Mouse (Mus musculus) megakaryocyte, embryonic 14.5 days (primary cell): ENCODE data around the gene Dyrk1a. TPM values are rescaled to one million over a fixed set of nuclear protein-coding genes. Genes with fewer than 3 reads are reported as not detected.

Experiments used
- H3K27me3 ChIP-seq: replicated peaks from 2 replicates; pipeline ENCODE3; 2012; ENCODE audit warnings: inconsistent platforms
- H3K36me3 ChIP-seq: replicated peaks from 2 replicates; pipeline ENCODE3; 2012; ENCODE audit warnings: low read length, inconsistent platforms, mixed read lengths
- H3K4me1 ChIP-seq: 2 replicates; pipeline ENCODE4 v1.6.1; 2012; ENCODE audit warnings: inconsistent platforms
- H3K4me3 ChIP-seq: replicated peaks from 2 replicates; pipeline ENCODE3; 2012; ENCODE audit warnings: moderate library complexity, mild to moderate bottlenecking, inconsistent platforms
- H3K9me3 ChIP-seq: 2 replicates; pipeline ENCODE4 v1.6.1; 2012; ENCODE audit warnings: inconsistent platforms
- FLI1 ChIP-seq: IDR thresholded peaks from 2 replicates; pipeline ENCODE4 v1.6.1; 2012; ENCODE audit warnings: low read length, inconsistent platforms, mixed read lengths
- GATA1 ChIP-seq: IDR thresholded peaks from 3 replicates; pipeline ENCODE4 v1.6.1; 2012; ENCODE audit warnings: mixed read lengths, low read length, inconsistent platforms, borderline replicate concordance
- polyA plus RNA-seq: library from polyadenylated mRNA; stranded (reverse); fragments of >175 nt; gene quantifications from 2 replicates; pipeline ENCODE4 v1.2.3, GENCODE M21; 2012; ENCODE audit warnings: low replicate concordance; ENCODE audit not compliant: insufficient read depth

Dyrk1a gene
- polyA plus RNA-seq, 1 experiment = 6.5 TPM

- Histone ChIP-seq H3K36me3 (peaks cover 30% of the 10 kb centered on the region), H3K4me1 (peaks cover 65% of the 10 kb centered on the region), H3K4me3 (peak overlapping the region; percentile 99), H3K27me3 (no peaks in the 10 kb centered on the region), H3K9me3 (no peaks in the 10 kb centered on the region)
- no peak for TF ChIP-seq FLI1
- no peak for TF ChIP-seq GATA1
Measured at GRCm38 (mm10) chr16:94570361-94571041, 691 bp downstream of the Dyrk1a start.

DNA sequence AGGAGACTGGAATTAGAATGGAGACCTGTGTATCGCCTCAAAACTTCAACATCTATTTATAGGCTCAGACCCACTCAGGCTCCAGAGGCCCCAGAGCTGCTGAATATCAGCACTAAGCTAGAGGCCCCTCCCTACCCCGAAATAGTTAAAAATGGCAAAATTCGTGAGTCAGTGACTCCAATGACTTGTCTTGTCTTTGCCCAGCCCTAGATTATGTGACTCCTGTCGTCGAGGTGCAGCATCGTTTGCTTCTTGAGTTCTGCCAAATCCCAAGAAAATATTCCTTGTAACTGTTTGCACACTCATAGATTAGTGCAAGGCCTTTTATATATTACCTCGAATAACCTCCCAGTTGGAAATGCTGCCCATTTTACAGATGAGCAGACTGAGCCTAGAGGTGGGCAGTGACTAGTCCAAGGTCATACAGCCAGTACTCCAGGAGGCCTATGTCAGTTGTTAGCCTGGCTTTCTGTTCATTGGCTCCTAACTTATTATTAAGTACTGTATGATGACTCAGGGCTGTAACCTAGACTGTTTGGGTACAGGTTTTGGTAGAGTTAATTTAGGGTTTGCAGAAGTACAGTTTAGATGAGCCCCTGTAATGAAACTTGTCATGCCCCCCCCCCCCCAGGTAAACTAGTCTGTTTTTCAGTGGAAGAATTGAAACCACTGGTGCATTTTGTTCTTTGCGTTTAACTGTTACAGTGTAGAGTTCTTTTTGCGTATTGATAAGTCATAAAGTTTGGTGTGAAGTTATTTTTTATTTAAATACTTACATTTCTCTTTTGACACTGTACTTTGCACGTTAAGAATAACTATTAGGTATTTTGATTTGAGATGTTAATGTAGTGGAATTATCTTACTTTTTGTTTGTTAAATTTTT, 1.5 kb downstream of the Dyrk1a start:
- Histone ChIP-seq H3K4me1 (peaks cover 65% of the 10 kb centered on the region), H3K9me3 (no peaks in the 10 kb centered on the region), H3K27me3 (no peaks in the 10 kb centered on the region), H3K4me3 (peak overlapping the region; percentile 99), H3K36me3 (peaks cover 30% of the 10 kb centered on the region)
- TF ChIP-seq FLI1 (no peak), GATA1 (no peak)

GRCm38 (mm10) chr16:94572422-94572821, 2.6 kb downstream of the Dyrk1a start:
- H3K4me1 ChIP-seq = peaks cover 65% of the 10 kb centered on the region
- H3K36me3 ChIP-seq = peaks cover 25% of the 10 kb centered on the region
- H3K4me3 ChIP-seq = peak overlapping the region; percentile 85
- no peaks in the 10 kb centered on the region for H3K9me3 ChIP-seq
- TF ChIP-seq GATA1 (no peak), FLI1 (no peak)
- H3K27me3 ChIP-seq = no peaks in the 10 kb centered on the region

GRCm38 (mm10) chr16:94574025-94574717, 4.4 kb downstream of the Dyrk1a start:
- no peaks in the 10 kb centered on the region for H3K27me3 ChIP-seq
- H3K4me3 ChIP-seq = peak overlapping the region; percentile 78
- H3K36me3 ChIP-seq = peaks cover 31% of the 10 kb centered on the region
- peaks cover 74% of the 10 kb centered on the region for H3K4me1 ChIP-seq
- TF ChIP-seq GATA1 (no peak), FLI1 (no peak)
- H3K9me3 ChIP-seq = no peaks in the 10 kb centered on the region

GRCm38 (mm10) chr16:94574718-94575094, 4.9 kb downstream of the Dyrk1a start:
- Histone ChIP-seq H3K36me3 (peaks cover 35% of the 10 kb centered on the region), H3K4me3 (peak overlapping the region; percentile 78), H3K4me1 (peaks cover 79% of the 10 kb centered on the region), H3K27me3 (no peaks in the 10 kb centered on the region), H3K9me3 (no peaks in the 10 kb centered on the region)
- no peak for TF ChIP-seq FLI1
- no peak for TF ChIP-seq GATA1

GRCm38 (mm10) chr16:94575757-94576156, 5.9 kb downstream of the Dyrk1a start:
- Histone ChIP-seq H3K9me3 (no peaks in the 10 kb centered on the region), H3K4me3 (peak overlapping the region; percentile 33), H3K36me3 (peaks cover 37% of the 10 kb centered on the region), H3K27me3 (no peaks in the 10 kb centered on the region), H3K4me1 (peaks cover 90% of the 10 kb centered on the region)
- TF ChIP-seq GATA1 (no peak), FLI1 (no peak)

DNA sequence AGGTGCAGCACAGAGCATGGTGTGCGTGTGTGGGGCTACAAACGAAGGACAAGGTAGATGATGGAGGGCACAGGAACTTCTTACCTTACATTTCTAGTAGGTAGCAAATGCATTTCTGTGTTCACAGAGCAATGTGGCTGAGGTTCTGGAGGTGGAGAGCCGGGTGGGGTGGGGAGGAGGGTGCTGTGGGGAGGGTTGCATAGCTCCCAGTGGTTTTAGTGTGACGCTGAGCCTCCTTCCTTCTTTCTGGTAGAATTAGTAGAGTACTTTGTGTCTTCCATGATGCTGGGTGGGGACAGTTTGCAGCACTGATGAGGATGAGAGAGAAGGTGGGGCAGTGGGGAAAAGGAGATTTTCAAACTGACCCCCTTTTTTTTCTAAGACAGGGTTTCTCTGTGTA, 9.5 kb downstream of the Dyrk1a start:
- Histone ChIP-seq H3K27me3 (no peaks in the 10 kb centered on the region), H3K4me1 (peaks cover 95% of the 10 kb centered on the region), H3K36me3 (peaks cover 49% of the 10 kb centered on the region), H3K4me3 (peak overlapping the region; percentile 84), H3K9me3 (no peaks in the 10 kb centered on the region)
- TF ChIP-seq FLI1 (no peak), GATA1 (no peak)

DNA sequence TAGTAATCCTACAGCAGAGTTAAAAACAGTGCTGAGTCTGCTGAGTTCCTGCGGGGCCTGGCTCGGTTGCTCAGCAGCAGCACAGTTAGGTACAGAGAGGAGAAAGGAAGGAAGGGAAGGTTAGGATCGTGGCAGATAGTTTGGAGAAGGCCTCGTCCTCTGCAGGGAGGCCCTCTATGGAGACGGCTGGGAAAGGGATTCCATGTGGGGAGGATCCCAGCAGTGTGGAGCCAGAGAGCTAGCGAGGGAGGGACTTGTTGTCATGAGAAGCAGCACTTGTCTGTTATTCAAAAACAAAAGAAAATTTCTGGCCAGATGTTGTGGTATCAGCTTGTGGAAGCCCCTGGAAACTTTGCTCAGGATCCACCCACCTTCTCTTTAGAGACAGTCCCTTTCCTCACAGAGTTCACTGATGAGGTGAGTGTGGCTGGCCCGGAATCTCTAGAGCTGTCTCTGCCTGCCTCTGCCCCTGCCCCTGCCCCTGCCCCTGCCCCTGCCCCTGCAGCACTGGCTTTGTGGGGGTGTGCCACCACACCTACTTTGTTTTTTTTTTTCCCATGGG, 11.1 kb downstream of the Dyrk1a start:
- no peaks in the 10 kb centered on the region for H3K9me3 ChIP-seq
- peak overlapping the region; percentile 46 for H3K4me3 ChIP-seq
- H3K36me3 ChIP-seq = peaks cover 51% of the 10 kb centered on the region
- TF ChIP-seq GATA1 = no peak
- peaks cover 98% of the 10 kb centered on the region for H3K4me1 ChIP-seq
- no peaks in the 10 kb centered on the region for H3K27me3 ChIP-seq

- Histone ChIP-seq H3K4me3 (peak overlapping the region; percentile 21), H3K27me3 (no peaks in the 10 kb centered on the region), H3K36me3 (peaks cover 40% of the 10 kb centered on the region), H3K9me3 (no peaks in the 10 kb centered on the region), H3K4me1 (peaks cover 98% of the 10 kb centered on the region)
- TF ChIP-seq FLI1 (no peak), GATA1 (no peak)
Measured at GRCm38 (mm10) chr16:94586349-94586990, 16.7 kb downstream of the Dyrk1a start.
